Mouse (Mus musculus) intestine, embryonic 16.5 days (tissue): ENCODE data around the gene Gm7137. TPM values are rescaled to one million over a fixed set of nuclear protein-coding genes. Genes with fewer than 3 reads are reported as not detected.
"Not testable (repeated sequence)": the region's sequence is repeated elsewhere in the genome, so short reads cannot be mapped to it uniquely, and the experiment has no call there.

ENCODE experiments used
- ATAC-seq: fragments of 200-750 bp; cut with Nextera tagmentation; 2 replicates; pipeline ENCODE4 v1.8.0; 2017; ENCODE audit warnings: moderate TSS enrichment, moderate library complexity
- H3K27ac ChIP-seq: fragments of 300-500 bp; sonication (generic); 2 replicates; pipeline ENCODE4 v1.5.1; 2014; ENCODE audit warnings: mild to moderate bottlenecking, low read length
- H3K27me3 ChIP-seq: fragments of 300-500 bp; sonication (generic); replicated peaks from 2 replicates; pipeline ENCODE4 v1.6.1; 2014; ENCODE audit warnings: low read length, control low read depth, mixed read lengths; ENCODE audit not compliant: control insufficient read depth, insufficient read depth
- H3K36me3 ChIP-seq: fragments of 300-500 bp; sonication (generic); 2 replicates; pipeline ENCODE4 v1.6.1; 2014; ENCODE audit warnings: low read length, control low read depth; ENCODE audit not compliant: control insufficient read depth, insufficient read depth
- H3K4me1 ChIP-seq: fragments of 300-500 bp; sonication (generic); 2 replicates; pipeline ENCODE4 v1.6.1; 2014; ENCODE audit warnings: low read length, control low read depth, mixed read lengths; ENCODE audit not compliant: control insufficient read depth, insufficient read depth
- H3K4me2 ChIP-seq: fragments of 300-500 bp; sonication (generic); 2 replicates; pipeline ENCODE4 v1.6.1; 2014; ENCODE audit warnings: low read depth, low read length, control low read depth
- H3K4me3 ChIP-seq: fragments of 300-500 bp; sonication (generic); 2 replicates; pipeline ENCODE4 v1.5.1; 2014; ENCODE audit warnings: mild to moderate bottlenecking, low read length
- H3K9ac ChIP-seq: fragments of 300-500 bp; sonication (generic); 2 replicates; pipeline ENCODE4 v1.6.1; 2014; ENCODE audit warnings: low read depth, low read length
- H3K9me3 ChIP-seq: fragments of 300-500 bp; sonication (generic); 2 replicates; pipeline ENCODE4 v1.6.1; 2016; ENCODE audit warnings: low read length, control low read depth; ENCODE audit not compliant: control insufficient read depth
- WGBS: fragments of 180-500 bp; shearing (Covaris S2); extraction: QIAGEN DNeasy Blood & Tissue Kit; methylation state at CpG from one replicate; pipeline ENCODE4 v1.1.7; 2014; 5-methylcytosine and 5-hydroxymethylcytosine counted together
- polyA plus RNA-seq: library from polyadenylated mRNA; unstranded; fragments of >200 nt; fragmentation: Nextera tagmentation; extraction: Ambion mirVana; gene quantifications from 2 replicates; pipeline ENCODE4 v1.2.1, GENCODE M21; 2015

Gm7137 gene
- polyA plus RNA-seq, result not detected in 2 replicates

- H3K4me2 ChIP-seq, H3K4me3 ChIP-seq, H3K9me3 ChIP-seq, H3K4me1 ChIP-seq, H3K27me3 ChIP-seq, H3K9ac ChIP-seq, H3K36me3 ChIP-seq, H3K27ac ChIP-seq, ATAC-seq: not testable (repeated sequence)
- 78% methylated on average over 1 of the region's 1 CpGs for WGBS
Measured at GRCm38 (mm10) chr10:77787876-77788275, at the start of gene Gm7137. Gene Gm7137 (minus strand): TSS chr10:77788200.

GRCm38 (mm10) chr10:77835647-77836046, 47.6 kb upstream of the Gm7137 start, which contains the start of gene Krtap10-10:
Gene Krtap10-10 (plus strand): TSS chr10:77835947.
- Histone ChIP-seq H3K27me3 (no peaks in the 10 kb centered on the region), H3K4me1 (no peaks in the 10 kb centered on the region), H3K9me3 (no peaks in the 10 kb centered on the region), H3K9ac (no peak within 1 kb of the TSS), H3K36me3 (no peaks in the 10 kb centered on the region), H3K4me3 (no peak within 1 kb of the TSS), H3K27ac (no peak within 1 kb of the TSS), H3K4me2 (no peak within 1 kb of the TSS)
- no peak for ATAC-seq
- WGBS, result 73% methylated on average over 9 of the region's 9 CpGs

- WGBS, result 56% methylated on average over 6 of the region's 6 CpGs
- Histone ChIP-seq H3K4me2 (no peak within 1 kb of the TSS), H3K4me3 (no peak within 1 kb of the TSS), H3K27me3 (no peaks in the 10 kb centered on the region), H3K36me3 (no peaks in the 10 kb centered on the region), H3K9me3 (no peaks in the 10 kb centered on the region), H3K9ac (no peak within 1 kb of the TSS), H3K4me1 (no peaks in the 10 kb centered on the region), H3K27ac (no peak within 1 kb of the TSS)
- ATAC-seq, result no peak
Measured at GRCm38 (mm10) chr10:77826951-77827350, 39.0 kb upstream of the Gm7137 start, which contains the start of gene Krtap10-4. Gene Krtap10-4 (minus strand): TSS chr10:77827095.

DNA sequence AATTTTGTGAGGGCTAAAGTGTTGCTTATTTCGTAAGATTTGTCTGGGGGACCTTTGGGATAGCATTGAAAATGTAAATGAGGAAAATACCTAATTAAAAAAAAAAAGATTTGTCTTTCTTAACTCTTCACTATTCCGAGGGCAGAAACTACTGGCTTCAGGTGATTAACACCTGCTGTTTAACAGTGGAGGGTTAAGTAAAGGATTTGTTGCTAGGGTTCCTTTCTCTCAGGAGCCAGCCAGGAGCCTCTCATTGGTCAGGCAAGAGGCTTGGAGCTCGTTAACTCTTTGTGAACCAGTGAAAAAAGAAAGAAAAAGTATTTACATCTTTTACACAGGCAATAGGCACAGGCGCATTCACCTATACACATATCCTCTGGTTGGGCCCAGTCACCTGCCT, 31.2 kb upstream of the Gm7137 start:
- Histone ChIP-seq H3K9me3 (no peaks in the 10 kb centered on the region), H3K4me1 (no peaks in the 10 kb centered on the region), H3K27me3 (no peaks in the 10 kb centered on the region), H3K9ac (no peak overlapping the region), H3K27ac (no peak overlapping the region), H3K4me3 (no peak overlapping the region), H3K36me3 (no peaks in the 10 kb centered on the region), H3K4me2 (no peak overlapping the region)
- WGBS, result 37% methylated on average over 4 of the region's 4 CpGs
- no peak for ATAC-seq

DNA sequence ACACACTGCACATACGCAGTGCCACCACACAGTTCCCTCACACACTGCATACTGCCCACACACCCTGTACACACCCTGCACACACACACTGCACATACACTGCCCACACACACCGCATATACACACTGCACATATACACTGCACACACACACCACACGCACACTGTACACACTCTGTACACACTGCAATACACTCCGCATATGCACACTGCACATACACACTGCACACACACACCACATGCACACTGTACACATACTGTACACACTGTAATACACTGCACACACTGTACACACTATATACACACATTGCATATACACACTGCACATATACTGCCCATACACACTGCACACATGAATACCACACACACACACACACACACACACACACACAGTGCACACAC, 30.5 kb upstream of the Gm7137 start:
- Histone ChIP-seq H3K27ac (no peak overlapping the region), H3K9me3 (no peaks in the 10 kb centered on the region), H3K4me3 (no peak overlapping the region), H3K9ac (no peak overlapping the region), H3K4me2 (no peak overlapping the region), H3K4me1 (no peaks in the 10 kb centered on the region), H3K36me3 (no peaks in the 10 kb centered on the region), H3K27me3 (0 out of 2 replicates have a peak, but pooled peaks cover 3% of the 10 kb centered on the region)
- no peak for ATAC-seq
- 96% methylated on average over 4 of the region's 4 CpGs for WGBS

GRCm38 (mm10) chr10:77815514-77815913, 27.5 kb upstream of the Gm7137 start:
- H3K9me3 ChIP-seq, result no peaks in the 10 kb centered on the region
- no peak overlapping the region for H3K27ac ChIP-seq
- no peak overlapping the region for H3K4me3 ChIP-seq
- H3K9ac ChIP-seq, result no peak overlapping the region
- 36% methylated on average over 5 of the region's 5 CpGs for WGBS
- H3K4me2 ChIP-seq, result no peak overlapping the region
- 0 out of 2 replicates have a peak, but pooled peaks cover 3% of the 10 kb centered on the region for H3K27me3 ChIP-seq
- no peaks in the 10 kb centered on the region for H3K4me1 ChIP-seq
- H3K36me3 ChIP-seq, result no peaks in the 10 kb centered on the region
- ATAC-seq, result no peak

DNA sequence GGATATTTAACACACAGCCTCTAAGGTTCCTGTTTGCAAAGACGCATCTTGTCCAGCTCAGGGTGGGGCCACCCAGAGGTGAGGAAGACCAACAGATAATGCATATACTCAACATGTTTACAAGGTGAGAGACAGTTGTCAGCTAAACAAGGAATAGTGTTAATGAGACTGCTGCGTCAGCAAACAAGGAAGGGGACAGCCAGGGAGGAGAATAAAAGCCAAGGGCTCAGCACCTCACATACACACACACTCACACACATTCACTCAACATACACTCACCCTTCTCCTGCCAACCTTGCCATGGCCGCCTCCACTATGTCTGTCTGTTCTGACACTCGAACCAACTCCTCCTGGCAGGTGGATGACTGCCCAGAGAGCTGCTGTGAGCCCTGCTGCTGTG, 26.4 kb upstream of the Gm7137 start, which contains the start of gene Gm2696:
Gene Gm2696, plus strand, starts transcription at position 301 of the 400 bp plus-strand sequence.
- H3K4me3 ChIP-seq, result no peak within 1 kb of the TSS
- no peaks in the 10 kb centered on the region for H3K36me3 ChIP-seq
- ATAC-seq, result no peak
- H3K4me1 ChIP-seq, result no peaks in the 10 kb centered on the region
- 0 out of 2 replicates have a peak, but pooled peaks cover 3% of the 10 kb centered on the region for H3K27me3 ChIP-seq
- H3K9me3 ChIP-seq, result no peaks in the 10 kb centered on the region
- no peak within 1 kb of the TSS for H3K4me2 ChIP-seq
- H3K9ac ChIP-seq, result no peak within 1 kb of the TSS
- H3K27ac ChIP-seq, result no peak within 1 kb of the TSS
- WGBS, result 45% methylated on average over 4 of the region's 4 CpGs

DNA sequence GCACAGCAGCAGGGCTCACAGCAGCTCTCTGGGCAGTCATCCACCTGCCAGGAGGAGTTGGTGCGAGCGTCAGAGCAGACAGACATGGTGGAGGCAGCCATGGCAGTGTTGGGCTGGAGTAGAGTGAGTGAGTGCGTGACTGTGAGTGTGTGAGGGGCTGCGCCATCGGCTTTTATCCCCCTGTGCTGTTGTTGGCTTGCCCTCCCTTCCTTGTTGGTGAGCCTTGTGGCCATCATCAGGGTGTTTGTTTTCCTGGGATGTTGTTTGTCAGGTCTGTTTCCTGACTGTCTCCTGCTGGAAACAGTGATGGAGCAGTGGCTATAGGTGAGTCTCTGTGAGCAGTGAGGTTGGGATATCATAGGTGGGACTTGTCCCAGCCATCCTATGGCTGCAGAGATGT, 23.7 kb upstream of the Gm7137 start, which contains the start of gene Gm9507:
Gene Gm9507, minus strand, starts transcription at position 101 of the 400 bp plus-strand sequence.
- Histone ChIP-seq H3K27ac (no peak within 1 kb of the TSS), H3K4me2 (no peak within 1 kb of the TSS), H3K9me3 (no peaks in the 10 kb centered on the region), H3K9ac (no peak within 1 kb of the TSS), H3K4me1 (no peaks in the 10 kb centered on the region), H3K36me3 (no peaks in the 10 kb centered on the region), H3K4me3 (no peak within 1 kb of the TSS), H3K27me3 (0 out of 2 replicates have a peak, but pooled peaks cover 3% of the 10 kb centered on the region)
- WGBS, result 53% methylated on average over 5 of the region's 5 CpGs
- no peak for ATAC-seq

DNA sequence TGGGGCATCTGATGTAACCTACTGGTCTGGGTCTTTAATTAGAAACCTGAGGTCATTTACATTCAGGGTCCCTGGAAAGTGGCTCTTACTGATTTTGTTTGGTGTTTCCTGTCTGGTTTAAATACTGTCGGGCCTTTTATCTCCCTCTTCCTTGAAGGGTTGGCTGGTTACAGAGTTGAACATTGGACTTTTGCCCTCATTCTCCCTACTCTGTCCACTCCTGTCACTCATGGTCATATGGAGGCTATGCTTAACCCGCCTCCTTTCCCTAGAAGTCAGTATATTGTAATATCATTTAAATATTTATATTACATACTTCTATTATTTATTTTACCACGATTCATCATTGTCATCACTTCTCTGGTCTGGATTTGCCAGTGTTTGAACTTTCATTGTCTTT, 16.1 kb upstream of the Gm7137 start:
- 48% methylated on average over 3 of the region's 3 CpGs for WGBS
- Histone ChIP-seq H3K9me3 (no peaks in the 10 kb centered on the region), H3K36me3 (no peaks in the 10 kb centered on the region), H3K27me3 (no peaks in the 10 kb centered on the region), H3K27ac (no peak overlapping the region), H3K4me3 (no peak overlapping the region), H3K4me2 (no peak overlapping the region), H3K9ac (no peak overlapping the region), H3K4me1 (no peaks in the 10 kb centered on the region)
- ATAC-seq, result no peak
